Mouse (Mus musculus) hindbrain, embryonic 11.5 days (tissue): ENCODE results near the gene AI661453. TPM values are rescaled to one million over a fixed set of nuclear protein-coding genes. Genes with fewer than 3 reads are reported as not detected.
"Not testable (repeated sequence)": the region's sequence is repeated elsewhere in the genome, so short reads cannot be mapped to it uniquely, and the experiment has no call there.

Source experiments
- ATAC-seq: fragments of 200-750 bp; cut with Nextera tagmentation; 2 replicates; pipeline ENCODE4 v1.8.0; 2017; ENCODE audit warnings: mild to moderate bottlenecking, moderate TSS enrichment, moderate library complexity; ENCODE audit not compliant: low FRiP score
- DNase-seq: peaks from one replicate; pipeline ENCODE4 v3.0.0-alpha.2; 2015; ENCODE audit warnings: low spot score
- H3K27ac ChIP-seq: fragments of 300-500 bp; sonication (generic); 2 replicates; pipeline ENCODE4 v1.5.1; 2014; ENCODE audit warnings: mild to moderate bottlenecking, low read depth, low read length
- H3K27me3 ChIP-seq: fragments of 300-500 bp; sonication (generic); 2 replicates; pipeline ENCODE4 v1.6.1; 2014; ENCODE audit warnings: mild to moderate bottlenecking, low read length, moderate library complexity, mixed read lengths; ENCODE audit not compliant: control insufficient read depth, insufficient read depth
- H3K36me3 ChIP-seq: fragments of 300-500 bp; sonication (generic); 2 replicates; pipeline ENCODE4 v1.6.1; 2014; ENCODE audit warnings: mild to moderate bottlenecking, low read length, moderate library complexity, mixed read lengths; ENCODE audit not compliant: control insufficient read depth, insufficient read depth
- H3K4me1 ChIP-seq: fragments of 300-500 bp; sonication (generic); replicated peaks from 2 replicates; pipeline ENCODE4 v1.6.1; 2014; ENCODE audit warnings: low read length, mixed read lengths; ENCODE audit not compliant: control insufficient read depth, insufficient read depth
- H3K4me2 ChIP-seq: fragments of 300-500 bp; sonication (generic); replicated peaks from 2 replicates; pipeline ENCODE4 v1.6.1; 2014; ENCODE audit warnings: mild to moderate bottlenecking, low read depth, low read length
- H3K4me3 ChIP-seq: fragments of 300-500 bp; sonication (generic); 2 replicates; pipeline ENCODE4 v1.5.1; 2014; ENCODE audit warnings: low read depth, low read length
- H3K9ac ChIP-seq: fragments of 300-500 bp; sonication (generic); 2 replicates; pipeline ENCODE4 v1.6.1; 2014; ENCODE audit warnings: low read depth, low read length
- H3K9me3 ChIP-seq: fragments of 300-500 bp; sonication (generic); 2 replicates; pipeline ENCODE4 v1.6.1; 2016; ENCODE audit warnings: low read length; ENCODE audit not compliant: control insufficient read depth
- WGBS: fragments of 180-500 bp; shearing (Covaris S2); extraction: QIAGEN DNeasy Blood & Tissue Kit; methylation state at CpG from one replicate; pipeline ENCODE4 v1.1.7; 2014; 5-methylcytosine and 5-hydroxymethylcytosine counted together
- polyA plus RNA-seq: library from polyadenylated mRNA; unstranded; fragments of >200 nt; fragmentation: Nextera tagmentation; extraction: Ambion mirVana; gene quantifications from 2 replicates; pipeline ENCODE4 v1.2.1, GENCODE M21; 2014

The AI661453 gene
- polyA plus RNA-seq, 1 experiment from 2014 or later, result 0.40 TPM

DNA sequence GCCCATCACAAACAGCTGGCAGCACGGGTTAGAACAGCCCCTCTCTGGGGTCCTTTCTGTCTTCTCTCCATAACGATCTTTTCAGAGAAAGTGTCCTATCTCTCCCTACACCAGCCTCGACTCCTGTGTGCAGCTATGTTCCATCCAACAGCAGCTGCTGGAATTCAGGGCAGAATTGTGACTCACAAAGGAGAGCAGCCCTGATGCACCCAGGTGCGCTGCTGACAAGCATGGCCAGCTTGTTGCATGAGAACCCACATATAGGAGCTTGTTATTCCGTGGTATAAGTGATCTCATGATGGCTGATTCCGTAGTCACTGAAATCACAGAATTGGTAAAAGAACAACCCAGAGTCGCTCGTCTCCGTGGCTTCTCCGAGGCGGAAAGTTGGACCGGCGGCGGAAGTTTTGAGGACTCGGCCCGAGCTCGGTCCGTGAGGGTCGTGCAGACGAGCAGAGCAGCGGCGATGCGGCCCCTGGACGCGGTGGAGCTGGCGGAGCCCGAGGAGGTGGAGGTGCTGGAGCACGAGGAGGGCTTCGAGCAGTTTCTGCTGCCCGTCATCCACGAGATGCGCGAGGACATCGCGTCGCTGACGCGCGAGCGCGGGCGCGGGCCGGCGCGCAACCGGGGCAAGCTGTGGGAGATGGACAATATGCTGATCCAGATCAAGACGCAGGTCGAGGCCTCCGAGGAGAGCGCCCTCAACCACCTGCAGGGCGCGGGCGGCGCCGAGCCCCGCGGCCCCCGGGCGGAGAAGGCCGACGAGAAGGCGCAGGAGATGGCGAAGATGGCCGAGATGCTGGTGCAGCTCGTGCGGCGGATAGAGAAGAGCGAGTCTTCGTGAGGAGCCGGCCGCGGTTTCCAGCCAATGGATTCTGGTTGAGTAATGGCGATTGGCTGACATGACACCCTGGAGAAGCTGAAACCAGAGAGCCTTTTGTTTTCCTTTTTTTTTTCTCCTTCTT lies 26.2 kb upstream of the AI661453 start:
- not testable (repeated sequence) for ATAC-seq, H3K36me3 ChIP-seq, H3K9ac ChIP-seq, H3K27ac ChIP-seq, H3K4me1 ChIP-seq, H3K9me3 ChIP-seq
- WGBS, result 4% methylated on average over 66 of the region's 74 CpGs
- H3K27me3 ChIP-seq, result peaks cover 13% of the 10 kb centered on the region
- DNase-seq, result peak; percentile 36
- H3K4me2 ChIP-seq, result peak overlapping the region; percentile 48
- peak overlapping the region; percentile 27 for H3K4me3 ChIP-seq

DNA sequence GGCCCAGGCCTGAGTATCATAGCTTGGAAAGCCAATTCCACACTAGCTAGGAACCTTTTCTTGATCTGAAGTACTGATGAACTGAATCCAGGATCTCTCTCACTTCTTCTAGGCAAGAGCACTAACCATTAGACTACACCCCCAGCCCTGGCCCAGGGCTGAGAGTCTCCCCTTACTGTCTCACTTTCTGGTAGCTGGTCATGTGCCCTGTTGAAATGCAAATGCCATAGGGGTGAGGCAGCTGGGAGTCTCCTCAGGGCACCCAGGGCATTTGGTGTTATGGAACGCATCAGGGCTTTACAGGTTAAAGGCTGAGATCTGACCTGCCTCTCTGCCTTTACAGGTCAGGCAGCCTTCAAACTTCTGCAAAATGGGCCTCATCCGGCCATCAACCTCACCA lies 16.2 kb upstream of the AI661453 start:
- no peaks in the 10 kb centered on the region for H3K9me3 ChIP-seq
- H3K9ac ChIP-seq, result no peak overlapping the region
- no peak overlapping the region for H3K4me2 ChIP-seq
- ATAC-seq (no peak), DNase-seq (no peak)
- no peaks in the 10 kb centered on the region for H3K36me3 ChIP-seq
- no peaks in the 10 kb centered on the region for H3K4me1 ChIP-seq
- no peak overlapping the region for H3K4me3 ChIP-seq
- WGBS, result 73% methylated on average over 2 of the region's 2 CpGs
- H3K27me3 ChIP-seq, result no peaks in the 10 kb centered on the region
- no peak overlapping the region for H3K27ac ChIP-seq

DNA sequence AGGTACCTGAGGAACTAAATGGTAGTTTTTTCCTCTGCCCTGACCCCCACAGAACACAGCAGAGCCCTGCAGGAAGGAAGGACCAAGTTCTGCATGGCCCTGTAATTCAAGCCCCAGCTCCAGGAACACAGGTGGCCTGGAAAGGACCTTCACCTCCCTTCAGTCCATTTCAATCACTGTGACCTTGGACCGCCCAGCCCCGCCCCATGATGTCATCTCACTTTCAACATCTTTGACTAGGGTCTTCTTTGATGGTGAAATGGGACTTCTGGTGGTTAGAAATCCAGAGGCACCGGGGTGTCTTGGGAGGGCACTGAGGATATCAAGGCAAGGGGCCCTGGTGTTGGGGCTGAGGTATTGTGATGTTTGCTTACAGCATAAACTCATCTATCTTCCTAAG lies 14.8 kb upstream of the AI661453 start:
- DNase-seq (no peak), ATAC-seq (no peak)
- Histone ChIP-seq H3K27ac (no peak overlapping the region), H3K9me3 (no peaks in the 10 kb centered on the region), H3K4me3 (no peak overlapping the region), H3K4me2 (no peak overlapping the region), H3K27me3 (no peaks in the 10 kb centered on the region), H3K36me3 (no peaks in the 10 kb centered on the region), H3K9ac (no peak overlapping the region), H3K4me1 (no peaks in the 10 kb centered on the region)
- WGBS, result 83% methylated on average over 3 of the region's 3 CpGs

DNA sequence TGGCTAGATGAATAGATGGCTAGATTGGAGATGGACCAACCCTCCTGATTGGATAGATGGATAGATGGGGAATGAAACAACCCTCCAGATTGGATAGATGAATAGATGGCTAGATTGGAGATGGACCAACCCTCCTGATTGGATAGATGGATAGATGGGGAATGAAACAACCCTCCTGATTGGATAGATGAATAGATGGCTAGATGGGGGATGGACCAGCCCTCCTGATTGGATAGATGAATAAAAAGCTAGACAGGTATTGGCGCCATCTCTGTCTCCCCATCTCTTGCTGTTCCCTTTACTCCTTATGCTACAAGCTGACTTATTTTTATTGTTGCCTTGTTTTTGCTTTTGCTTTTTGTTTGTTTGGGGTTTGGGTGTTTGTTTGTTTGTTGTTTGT lies 13.8 kb upstream of the AI661453 start:
- not testable (repeated sequence) for H3K36me3 ChIP-seq, H3K4me1 ChIP-seq, DNase-seq, H3K9me3 ChIP-seq, H3K27ac ChIP-seq, ATAC-seq, H3K9ac ChIP-seq, H3K4me2 ChIP-seq, H3K27me3 ChIP-seq, H3K4me3 ChIP-seq
- 87% methylated on average over 1 of the region's 1 CpGs for WGBS

DNA sequence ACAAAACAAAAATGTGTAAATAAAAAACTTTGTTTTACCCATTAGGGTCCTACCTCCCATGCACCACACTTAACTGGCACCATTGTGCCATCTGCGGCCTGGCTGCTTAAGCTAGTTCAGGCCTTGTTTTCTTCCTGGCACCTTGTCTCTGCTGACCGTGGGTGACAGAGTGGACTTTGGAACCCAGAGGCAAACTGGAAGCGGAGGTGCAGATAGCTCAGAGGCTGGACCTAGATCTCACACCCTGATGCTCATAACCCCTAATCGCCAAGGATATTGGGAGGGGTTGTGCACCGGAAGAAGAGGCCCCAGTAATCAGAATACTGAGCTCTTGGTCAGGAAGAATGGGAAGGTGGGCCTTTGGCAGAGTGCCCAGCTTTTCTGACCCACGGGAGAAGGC lies 12.2 kb upstream of the AI661453 start:
- H3K27ac ChIP-seq, result no peak overlapping the region
- no peaks in the 10 kb centered on the region for H3K9me3 ChIP-seq
- no peak overlapping the region for H3K4me2 ChIP-seq
- H3K4me1 ChIP-seq, result no peaks in the 10 kb centered on the region
- no peak for DNase-seq
- 84% methylated on average over 6 of the region's 6 CpGs for WGBS
- H3K36me3 ChIP-seq, result no peaks in the 10 kb centered on the region
- H3K4me3 ChIP-seq, result no peak overlapping the region
- no peak overlapping the region for H3K9ac ChIP-seq
- no peaks in the 10 kb centered on the region for H3K27me3 ChIP-seq
- no peak for ATAC-seq

DNA sequence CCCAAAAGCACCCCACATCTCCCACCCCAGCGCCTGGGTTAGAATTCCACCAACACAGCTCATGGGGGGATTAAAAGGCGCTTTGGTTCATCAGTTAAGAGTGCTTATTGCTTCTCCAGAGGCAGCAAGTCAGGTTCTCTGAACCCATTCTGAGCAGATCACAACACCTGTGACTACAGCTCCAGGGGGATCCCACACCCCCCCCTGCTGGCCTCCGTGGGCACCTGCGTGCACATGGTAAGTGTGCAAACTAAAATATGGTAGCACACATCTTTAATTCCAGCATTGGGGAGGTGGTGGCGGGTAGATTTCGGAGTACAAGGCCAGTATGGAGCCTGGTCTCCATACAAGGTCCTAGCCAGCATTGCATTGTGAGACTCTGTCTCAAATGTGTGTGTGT lies 9.1 kb upstream of the AI661453 start:
- H3K27me3 ChIP-seq, result no peaks in the 10 kb centered on the region
- no peak overlapping the region for H3K9ac ChIP-seq
- ATAC-seq, result no peak
- H3K4me2 ChIP-seq, result no peak overlapping the region
- no peak overlapping the region for H3K4me3 ChIP-seq
- no peaks in the 10 kb centered on the region for H3K4me1 ChIP-seq
- no peaks in the 10 kb centered on the region for H3K9me3 ChIP-seq
- H3K27ac ChIP-seq, result no peak overlapping the region
- 78% methylated on average over 6 of the region's 6 CpGs for WGBS
- DNase-seq, result no peak
- no peaks in the 10 kb centered on the region for H3K36me3 ChIP-seq

DNA sequence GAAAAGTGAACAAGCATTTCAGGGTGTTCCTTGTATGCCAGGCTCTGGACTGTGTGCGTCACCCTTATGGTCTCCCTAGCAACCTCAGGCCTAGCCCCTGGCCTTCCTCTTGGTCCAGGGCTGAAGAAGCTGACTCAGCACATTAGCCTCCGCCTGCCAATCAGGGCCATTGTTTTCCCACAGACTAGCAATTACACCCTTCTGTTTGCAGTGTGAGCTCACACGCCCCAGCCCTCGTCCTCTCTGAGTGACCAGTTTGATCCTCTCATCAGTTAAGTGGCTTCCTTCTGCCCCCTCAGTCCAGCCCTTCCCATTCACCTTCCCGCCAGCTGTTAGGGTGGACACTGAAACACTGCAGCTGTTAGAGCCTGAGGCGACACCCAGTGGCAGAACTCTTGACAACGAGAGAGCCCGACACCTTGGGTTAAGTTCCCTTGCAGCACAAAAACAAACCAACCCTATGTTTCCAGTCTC lies 7.5 kb upstream of the AI661453 start:
- Histone ChIP-seq H3K4me1 (no peaks in the 10 kb centered on the region), H3K27me3 (no peaks in the 10 kb centered on the region), H3K9ac (no peak overlapping the region), H3K9me3 (no peaks in the 10 kb centered on the region), H3K36me3 (no peaks in the 10 kb centered on the region), H3K27ac (no peak overlapping the region), H3K4me2 (no peak overlapping the region), H3K4me3 (no peak overlapping the region)
- ATAC-seq (peak; percentile 72; the same call in 1 of the 2 replicates), DNase-seq (peak; percentile 75)
- 4% methylated on average over 8 of the region's 8 CpGs for WGBS

DNA sequence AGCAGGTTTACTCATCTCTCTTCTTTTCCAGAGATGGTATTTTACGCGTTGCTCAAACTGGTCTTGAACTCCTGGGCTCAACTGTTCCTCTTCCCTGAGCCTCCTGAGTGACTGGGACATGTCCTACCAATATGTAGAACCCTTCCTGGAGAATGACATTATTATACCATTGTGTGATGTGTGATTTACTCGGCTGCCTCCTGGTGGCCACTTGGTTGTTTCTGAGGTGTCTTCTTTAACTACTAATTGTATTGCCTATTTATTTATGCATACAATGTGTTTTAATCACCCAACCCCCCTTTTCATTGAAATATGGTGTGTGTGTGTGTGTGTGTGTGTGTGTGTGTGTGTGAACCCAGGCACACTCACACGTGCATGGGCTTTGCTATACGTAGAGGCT lies 5.6 kb upstream of the AI661453 start:
- Histone ChIP-seq H3K4me1 (no peaks in the 10 kb centered on the region), H3K27ac (no peak overlapping the region), H3K4me2 (no peak overlapping the region), H3K4me3 (no peak overlapping the region), H3K9ac (no peak overlapping the region), H3K36me3 (no peaks in the 10 kb centered on the region), H3K9me3 (no peaks in the 10 kb centered on the region), H3K27me3 (no peaks in the 10 kb centered on the region; the same call in 1 of the 2 replicates)
- DNase-seq (no peak), ATAC-seq (no peak)
- WGBS, result 68% methylated on average over 5 of the region's 5 CpGs
